Mouse (Mus musculus) MEL (cell line): ENCODE measurements around the gene Kctd7. TPM values are rescaled to one million over a fixed set of nuclear protein-coding genes. Genes with fewer than 3 reads are reported as not detected.

Experiments
- DNase-seq: peaks from one replicate; pipeline ENCODE4 v3.0.0; 2011; ENCODE audit warnings: low read depth, low spot score
- H3K27ac ChIP-seq: 2 replicates; pipeline ENCODE4 v1.5.1; 2012; ENCODE audit warnings: low read depth, mild to moderate bottlenecking, control low read depth, low read length, moderate library complexity; ENCODE audit not compliant: control insufficient read depth
- H3K27me3 ChIP-seq, 2 experiments: fragments of 150-350 bp in 1 of 2; sonication (generic) in 1 of 2; 2 replicates each; pipeline ENCODE4 v1.6.1; 2012; ENCODE audit warnings: low read length in 2 of 2, mild to moderate bottlenecking in 2 of 2, improper control_type of control experiment in 1 of 2, moderate library complexity in 1 of 2; ENCODE audit not compliant: insufficient read depth in 2 of 2, control insufficient read depth in 1 of 2
- H3K36me3 ChIP-seq, 2 experiments: 2 replicates each; pipeline ENCODE4 v1.6.1; 2012 to 2014; ENCODE audit warnings: low read length in 2 of 2, improper control_type of control experiment in 1 of 2, inconsistent platforms in 1 of 2, mild to moderate bottlenecking in 1 of 2; ENCODE audit not compliant: insufficient read depth in 2 of 2, control insufficient read depth in 1 of 2
- H3K4me1 ChIP-seq, 2 experiments: fragments of 150-350 bp in 1 of 2; sonication (generic) in 1 of 2; 2 replicates each; pipeline ENCODE4 v1.6.1; 2012; ENCODE audit warnings: low read length in 2 of 2, improper control_type of control experiment in 1 of 2, mild to moderate bottlenecking in 1 of 2; ENCODE audit not compliant: insufficient read depth in 2 of 2, control insufficient read depth in 1 of 2
- H3K4me3 ChIP-seq, 2 experiments: fragments of 150-350 bp in 1 of 2; sonication (generic) in 1 of 2; 2 replicates each; pipeline ENCODE4 v1.5.1; 2012; ENCODE audit warnings: low read depth in 2 of 2, low read length in 2 of 2, mild to moderate bottlenecking in 2 of 2, moderate library complexity in 2 of 2, control low read depth in 1 of 2, improper control_type of control experiment in 1 of 2; ENCODE audit not compliant: control insufficient read depth in 1 of 2, insufficient read depth in 1 of 2
- H3K79me2 ChIP-seq: 2 replicates; pipeline ENCODE4 v1.6.1; 2012; ENCODE audit warnings: mild to moderate bottlenecking, low read length, moderate library complexity; ENCODE audit not compliant: control insufficient read depth, poor library complexity, insufficient read depth
- H3K9ac ChIP-seq: 2 replicates; pipeline ENCODE4 v1.6.1; 2012; ENCODE audit warnings: low read depth, mild to moderate bottlenecking, control low read depth, low read length, moderate library complexity; ENCODE audit not compliant: control insufficient read depth, poor library complexity, severe bottlenecking
- H3K9me3 ChIP-seq: fragments of 150-350 bp; sonication (generic); replicated peaks from 2 replicates; pipeline ENCODE4 v1.6.1; 2012; ENCODE audit warnings: mild to moderate bottlenecking, low read length, improper control_type of control experiment, moderate library complexity; ENCODE audit not compliant: insufficient read depth
- CTCF ChIP-seq, 3 experiments: IDR thresholded peaks in 2 of 3; conservative IDR thresholded peaks in 1 of 3; 2 replicates each; pipeline ENCODE4 v1.5.1; 2011 to 2012; ENCODE audit warnings: low read length in 3 of 3, low read depth in 2 of 3, mild to moderate bottlenecking in 2 of 3, improper control_type of control experiment in 1 of 3, inconsistent platforms in 1 of 3, mixed read lengths in 1 of 3, moderate library complexity in 1 of 3; ENCODE audit not compliant: control insufficient read depth in 1 of 3, insufficient read depth in 1 of 3, poor library complexity in 1 of 3, severe bottlenecking in 1 of 3
- ELF1 ChIP-seq: IDR thresholded peaks from 2 replicates; pipeline ENCODE4 v1.6.1; 2014; ENCODE audit warnings: low read depth, mild to moderate bottlenecking, inconsistent platforms, low read length, improper control_type of control experiment, moderate library complexity
- EP300 ChIP-seq, 2 experiments: IDR thresholded peaks; 2 replicates each; pipeline ENCODE4 v1.6.1; 2011; ENCODE audit warnings: improper control_type of control experiment in 2 of 2, low read length in 2 of 2, low read depth in 1 of 2, mild to moderate bottlenecking in 1 of 2
- JUND ChIP-seq: IDR thresholded peaks from 2 replicates; pipeline ENCODE4 v1.6.1; 2011; ENCODE audit warnings: low read depth, mild to moderate bottlenecking, improper control_type of control experiment, low read length
- MYB ChIP-seq: IDR thresholded peaks from 2 replicates; pipeline ENCODE4 v1.6.1; 2011; ENCODE audit warnings: mild to moderate bottlenecking, low read depth, low read length, improper control_type of control experiment
- MYC ChIP-seq: IDR thresholded peaks from 2 replicates; pipeline ENCODE4 v1.6.1; 2011; ENCODE audit warnings: low read depth, mild to moderate bottlenecking, low read length, improper control_type of control experiment, moderate library complexity
- NRF1 ChIP-seq: IDR thresholded peaks from 2 replicates; pipeline ENCODE4 v1.6.1; 2014; ENCODE audit warnings: low read depth, mild to moderate bottlenecking, inconsistent platforms, low read length, improper control_type of control experiment, moderate library complexity; ENCODE audit not compliant: poor library complexity, insufficient read depth, severe bottlenecking
- POLR2AphosphoS2 ChIP-seq: IDR thresholded peaks from 2 replicates; pipeline ENCODE4 v1.6.1; 2011; ENCODE audit warnings: low read length, improper control_type of control experiment
- RAD21 ChIP-seq: IDR thresholded peaks from 2 replicates; pipeline ENCODE4 v1.6.1; 2011; ENCODE audit warnings: mild to moderate bottlenecking, low read depth, low read length, improper control_type of control experiment
- SIN3A ChIP-seq: IDR thresholded peaks from 2 replicates; pipeline ENCODE4 v1.6.1; 2012; ENCODE audit warnings: low read length, improper control_type of control experiment, inconsistent platforms
- SMC3 ChIP-seq: IDR thresholded peaks from 2 replicates; pipeline ENCODE4 v1.6.1; 2011; ENCODE audit warnings: low read depth, low read length, improper control_type of control experiment
- UBTF ChIP-seq: IDR thresholded peaks from 2 replicates; pipeline ENCODE4 v1.6.1; 2012; ENCODE audit warnings: low read depth, mild to moderate bottlenecking, inconsistent platforms, low read length, improper control_type of control experiment, moderate library complexity, borderline replicate concordance; ENCODE audit not compliant: insufficient read depth
- USF1 ChIP-seq: IDR thresholded peaks from 2 replicates; pipeline ENCODE4 v1.6.1; 2014; ENCODE audit warnings: low read depth, mild to moderate bottlenecking, inconsistent platforms, low read length, improper control_type of control experiment, moderate library complexity
- ZC3H11A ChIP-seq: IDR thresholded peaks from 2 replicates; pipeline ENCODE4 v1.6.1; 2012; ENCODE audit warnings: low read depth, mild to moderate bottlenecking, inconsistent platforms, low read length, improper control_type of control experiment
- ZKSCAN1 ChIP-seq: IDR thresholded peaks from 2 replicates; pipeline ENCODE4 v1.6.1; 2012; ENCODE audit warnings: low read depth, mild to moderate bottlenecking, inconsistent platforms, low read length, improper control_type of control experiment, moderate library complexity
- ZNF384 ChIP-seq: IDR thresholded peaks from 2 replicates; pipeline ENCODE4 v1.6.1; 2012; ENCODE audit warnings: low read depth, mild to moderate bottlenecking, inconsistent platforms, low read length, improper control_type of control experiment
- polyA plus RNA-seq, 2 experiments: library from polyadenylated mRNA; stranded (reverse) in 1 of 2; unstranded in 1 of 2; fragments of >175 nt in 1 of 2; fragments of >200 nt in 1 of 2; gene quantifications; 2 replicates each; pipeline versions ENCODE4 v1.2.1 to v1.2.4; 2012; ENCODE audit warnings: low replicate concordance in 2 of 2, low read depth in 1 of 2; ENCODE audit not compliant: insufficient read length in 2 of 2, insufficient read depth in 1 of 2, missing spikeins in 1 of 2
- total RNA-seq: library from RNA; depleted of rRNA; stranded (reverse); fragments of 300-350 nt; gene quantifications from 2 replicates; pipeline ENCODE4 v1.2.3, GENCODE M21; 2012

The Kctd7 gene
- total and polyA plus RNA-seq, 3 experiments: 5.8 to 7.0 TPM; not detected in 1

- Histone ChIP-seq H3K79me2 (no peaks in the 10 kb centered on the region), H3K9me3 (no peaks in the 10 kb centered on the region)
Observed at GRCm38 (mm10) chr5:130129524-130129793, 15.2 kb upstream of the Kctd7 start.

GRCm38 (mm10) chr5:130136597-130136996 lies 8.1 kb upstream of the Kctd7 start:
- no peaks in the 10 kb centered on the region for H3K36me3 ChIP-seq

More at GRCm38 (mm10) chr5:130129524-130129793, 15.2 kb upstream of the Kctd7 start:
- no peaks in the 10 kb centered on the region for H3K36me3 ChIP-seq
- H3K27me3 ChIP-seq: no peaks in the 10 kb centered on the region
- H3K27ac ChIP-seq: no peak overlapping the region
- H3K9ac ChIP-seq: no peak overlapping the region
- H3K4me1 ChIP-seq: no peaks in the 10 kb centered on the region
- DNase-seq: no peak
- no peak overlapping the region for H3K4me3 ChIP-seq
- no peak for TF ChIP-seq MYB

GRCm38 (mm10) chr5:130139393-130139792 lies 5.3 kb upstream of the Kctd7 start:
- Histone ChIP-seq H3K79me2 (no peaks in the 10 kb centered on the region), H3K36me3 (peaks cover 0 to 6% of the 10 kb centered on the region in 2 experiments; a peak in 2 of 4 replicates), H3K27ac (no peak overlapping the region), H3K9ac (peak overlapping the region; percentile 55), H3K27me3 (no peaks in the 10 kb centered on the region), H3K4me3 (peak overlapping the region; percentile 14 to 36; a peak in 2 of 4 replicates), H3K4me1 (peaks cover 0 to 2% of the 10 kb centered on the region in 2 experiments; a peak in 1 of 4 replicates), H3K9me3 (no peaks in the 10 kb centered on the region)
- DNase-seq: peak; percentile 82
- TF ChIP-seq SMC3 (peak; percentile 97), RAD21 (peak; percentile 94), UBTF (no peak), ZC3H11A (peak; percentile 86), ZNF384 (0 out of 2 replicates have a peak, but pooled peaks have one; percentile 29), POLR2AphosphoS2 (no peak), SIN3A (0 out of 2 replicates have a peak, but pooled peaks have one; percentile 41), CTCF (IDR thresholded peaks at IDR 0.05 in 2 of 3, conservative IDR thresholded peaks at IDR 0.05 in 1 of 3; ENCODE audit: control insufficient read depth in 1 of 3, insufficient read depth in 1 of 3, low read depth in 2 of 3, low read length in 3 of 3, poor library complexity in 1 of 3, severe bottlenecking in 1 of 3) (peak; percentile 80 to 97 (median 96)), MYC (0 out of 2 replicates have a peak, but pooled peaks have one; percentile 28)

More at GRCm38 (mm10) chr5:130136597-130136996, 8.1 kb upstream of the Kctd7 start:
- H3K27me3 ChIP-seq: no peaks in the 10 kb centered on the region
- no peak overlapping the region for H3K9ac ChIP-seq
- DNase-seq: no peak
- no peaks in the 10 kb centered on the region for H3K4me1 ChIP-seq
- H3K27ac ChIP-seq: no peak overlapping the region
- TF ChIP-seq JUND (no peak), USF1 (no peak), EP300 (IDR thresholded peaks at IDR 0.05; ENCODE audit: low read depth in 1 of 2, low read length in 2 of 2) (no peak), ZNF384 (no peak), ZKSCAN1 (no peak), NRF1 (no peak), MYB (no peak), ELF1 (no peak)
- H3K79me2 ChIP-seq: no peaks in the 10 kb centered on the region
- no peaks in the 10 kb centered on the region for H3K9me3 ChIP-seq
- no peak overlapping the region for H3K4me3 ChIP-seq
